Mouse (Mus musculus): Measurements from ENCODE around the gene Usp33.
A peak's percentile ranks its signal among the peaks of the same experiment; 100 is the strongest.
"Not testable (repeated sequence)": the region's sequence is repeated elsewhere in the genome, so short reads cannot be mapped to it uniquely, and the experiment has no call there.

The Usp33 gene

DNA sequence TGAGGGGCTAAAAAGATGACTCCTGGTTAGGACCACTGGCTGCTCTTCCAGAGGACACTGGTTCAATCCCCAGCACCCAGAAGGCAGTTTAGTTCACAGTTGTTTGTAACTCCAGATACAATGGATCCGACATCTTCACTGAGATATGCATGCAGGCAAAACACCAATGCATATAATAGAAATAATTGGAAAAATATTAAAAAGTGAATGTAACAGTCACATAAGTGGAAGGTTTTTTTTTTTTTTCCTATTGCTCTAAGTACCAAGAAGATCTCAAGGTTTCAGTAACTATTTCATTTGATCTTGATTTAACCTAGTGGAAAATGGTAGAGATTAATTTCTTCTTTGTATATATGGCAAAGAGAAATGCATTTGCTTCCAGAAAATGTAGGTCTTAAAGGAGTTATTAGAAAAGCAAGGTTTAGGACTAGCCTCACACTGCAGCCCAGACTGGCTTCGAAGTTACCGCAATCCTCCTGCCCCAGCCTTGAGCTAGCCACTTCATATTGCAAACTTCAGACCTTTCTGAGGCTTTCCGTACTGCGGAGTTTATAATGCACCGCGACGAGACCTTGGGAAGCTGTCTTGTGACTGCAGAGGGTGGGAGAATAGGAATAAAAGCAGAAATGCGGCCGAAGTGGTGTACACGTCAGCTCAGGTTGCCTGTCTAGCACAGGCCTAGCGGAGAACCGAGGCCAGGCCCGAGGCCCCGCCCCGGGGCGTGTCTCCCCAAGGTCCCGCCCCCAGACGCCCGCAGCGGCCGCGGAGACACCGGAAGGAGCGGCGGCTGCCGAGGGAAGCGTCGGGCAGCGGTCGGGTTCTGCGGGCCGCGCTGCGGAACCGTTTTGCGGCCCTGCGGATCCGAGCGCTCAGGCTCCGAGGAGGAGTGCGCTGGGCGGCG, at the start of gene Usp33:
Gene Usp33, plus strand, starts transcription at position 747 of the 901 bp plus-strand sequence.
- peak; percentile 84 for DNase-seq (ENCODE audit: low read depth, low spot score)

DNA sequence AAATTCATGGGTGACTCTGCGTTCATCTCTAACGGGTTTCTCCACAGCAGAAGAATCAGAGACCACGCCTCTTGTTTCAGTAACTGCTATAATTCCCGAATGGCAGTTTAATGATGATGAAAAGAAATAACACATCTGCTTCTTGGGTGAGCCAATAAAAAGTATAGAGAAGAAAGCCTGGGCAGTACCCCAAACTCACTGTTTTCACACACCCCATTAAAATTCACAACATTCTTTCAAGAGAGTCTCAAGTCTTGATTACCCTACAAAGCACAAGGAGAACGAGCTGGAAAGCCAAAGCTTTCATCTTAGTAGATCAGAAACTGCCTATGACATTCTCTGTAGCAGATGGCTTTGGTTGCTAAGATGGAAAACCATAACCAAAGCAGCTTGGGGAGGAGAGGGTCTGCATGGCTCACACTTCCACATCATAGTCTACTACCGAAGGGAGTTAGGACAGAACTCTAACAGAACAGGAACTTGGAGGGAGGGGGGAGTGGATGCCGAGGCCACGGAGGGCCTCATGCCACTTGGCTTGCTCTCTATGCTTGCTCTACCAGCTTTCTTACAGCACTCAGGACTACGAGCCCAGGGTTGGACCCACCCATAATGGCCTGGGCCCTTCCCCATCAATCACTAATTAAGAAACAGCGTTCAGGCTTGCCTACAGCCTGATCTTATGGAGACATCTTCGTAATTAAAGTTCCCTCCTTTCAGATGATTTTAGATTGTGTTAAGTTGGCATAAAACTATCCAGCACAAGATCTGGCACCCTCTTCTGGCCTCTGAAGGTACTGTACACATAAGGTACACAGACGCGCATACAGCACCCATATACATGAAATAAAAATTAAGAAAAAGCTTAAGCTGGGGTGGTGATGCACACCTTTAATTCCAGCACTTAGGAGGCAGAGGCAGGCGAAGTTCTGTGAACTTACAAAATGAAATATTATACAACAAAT, 45.6 kb upstream of the Usp33 start:
- peak; percentile 39 for DNase-seq (ENCODE audit: low read depth, low spot score)

DNA sequence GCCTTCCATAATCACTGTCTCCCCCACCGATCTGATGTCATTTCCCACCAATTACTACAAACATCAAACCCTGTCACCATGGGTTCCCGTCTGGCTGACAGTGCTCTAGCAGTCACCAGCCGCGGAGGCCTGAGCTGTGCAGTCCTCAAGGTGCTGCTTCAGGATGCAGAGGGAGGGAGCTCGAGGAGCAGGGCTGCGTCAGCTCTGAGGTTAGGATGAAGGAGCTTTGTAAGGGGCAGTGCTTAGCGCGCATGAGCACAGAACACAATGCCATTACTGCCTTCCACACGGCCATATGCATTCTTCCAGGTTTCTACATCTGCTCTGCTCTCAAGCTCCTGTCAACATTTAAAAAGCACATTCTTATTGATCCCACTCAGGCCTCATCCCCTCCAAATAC, 43.3 kb upstream of the Usp33 start:
- DNase-seq (ENCODE audit: low read depth, low spot score), result no peak

DNA sequence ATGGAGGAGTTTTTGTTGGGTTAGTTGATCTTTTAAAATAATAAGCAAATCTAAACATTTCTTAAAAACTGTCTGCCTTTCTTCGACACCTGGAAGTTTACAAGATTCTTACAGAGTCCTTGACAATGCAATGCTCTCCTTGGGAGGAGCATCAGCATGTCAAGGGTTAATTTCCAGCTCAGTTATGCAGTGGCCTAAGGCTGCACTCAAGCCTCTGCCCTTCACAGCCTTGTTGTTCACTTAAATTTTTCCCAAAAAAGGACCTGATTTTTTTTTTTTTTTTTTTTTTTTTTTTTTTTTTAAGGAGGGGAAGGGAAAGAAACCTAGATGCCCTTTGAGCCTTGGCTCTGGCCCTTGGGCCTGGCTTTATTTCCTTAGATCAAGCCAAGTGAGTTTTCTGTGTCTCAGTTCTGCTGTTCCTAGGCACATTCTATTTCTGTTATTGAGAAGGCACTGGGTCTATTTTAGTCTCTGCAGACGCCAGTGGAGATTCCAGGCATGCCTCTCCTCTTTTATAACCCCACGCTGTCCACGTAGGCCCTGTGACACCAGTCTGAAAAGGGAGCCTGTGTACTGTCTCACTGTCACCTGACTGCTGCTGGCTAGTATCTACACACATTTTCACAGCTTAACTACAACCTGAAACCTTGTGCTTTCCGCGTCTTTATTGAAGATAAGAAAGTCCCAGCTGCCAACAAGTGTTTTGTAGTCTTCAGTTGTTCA, 42.0 kb upstream of the Usp33 start:
- DNase-seq (ENCODE audit: low read depth, low spot score), result no peak

DNA sequence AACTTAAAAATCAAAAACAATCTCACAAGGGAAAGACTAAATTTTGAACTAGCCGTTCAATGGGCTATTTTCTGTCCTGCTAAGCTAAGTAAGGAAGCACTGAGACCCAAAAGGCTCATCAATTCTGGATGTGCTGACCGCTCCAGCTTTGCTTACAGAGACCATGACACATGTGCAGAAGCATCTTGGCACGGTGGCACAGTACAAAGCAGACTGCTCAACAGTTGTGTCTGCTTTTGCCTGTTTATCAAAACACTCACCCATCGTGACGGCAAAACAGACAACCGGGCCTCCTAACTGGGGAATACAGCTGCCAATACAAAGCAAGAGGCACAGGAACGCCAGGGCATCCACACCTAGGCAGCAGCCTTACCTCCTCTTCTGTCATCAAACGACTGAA, 41.2 kb upstream of the Usp33 start:
- DNase-seq (ENCODE audit: low read depth, low spot score), result no peak

DNA sequence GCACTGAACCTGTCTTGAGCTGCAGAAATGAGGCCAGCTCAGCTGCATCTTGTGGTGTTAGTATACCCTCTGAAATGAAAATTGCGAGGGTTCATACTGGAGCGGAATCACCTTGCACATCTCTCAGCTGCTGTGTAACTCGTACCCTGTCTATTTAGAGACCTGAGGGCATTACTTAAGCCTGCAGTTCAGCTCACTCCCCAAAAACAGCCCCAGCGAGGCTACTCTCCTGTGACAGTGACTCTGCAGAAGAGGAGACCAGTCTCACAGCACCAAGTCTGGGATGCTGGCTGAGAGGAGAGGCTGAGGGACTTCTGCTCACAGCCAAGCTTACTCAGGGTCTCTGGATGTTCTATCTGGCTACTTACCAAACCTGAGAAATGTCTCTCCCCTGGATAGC, 40.3 kb upstream of the Usp33 start:
- DNase-seq (ENCODE audit: low read depth, low spot score), result no peak

DNA sequence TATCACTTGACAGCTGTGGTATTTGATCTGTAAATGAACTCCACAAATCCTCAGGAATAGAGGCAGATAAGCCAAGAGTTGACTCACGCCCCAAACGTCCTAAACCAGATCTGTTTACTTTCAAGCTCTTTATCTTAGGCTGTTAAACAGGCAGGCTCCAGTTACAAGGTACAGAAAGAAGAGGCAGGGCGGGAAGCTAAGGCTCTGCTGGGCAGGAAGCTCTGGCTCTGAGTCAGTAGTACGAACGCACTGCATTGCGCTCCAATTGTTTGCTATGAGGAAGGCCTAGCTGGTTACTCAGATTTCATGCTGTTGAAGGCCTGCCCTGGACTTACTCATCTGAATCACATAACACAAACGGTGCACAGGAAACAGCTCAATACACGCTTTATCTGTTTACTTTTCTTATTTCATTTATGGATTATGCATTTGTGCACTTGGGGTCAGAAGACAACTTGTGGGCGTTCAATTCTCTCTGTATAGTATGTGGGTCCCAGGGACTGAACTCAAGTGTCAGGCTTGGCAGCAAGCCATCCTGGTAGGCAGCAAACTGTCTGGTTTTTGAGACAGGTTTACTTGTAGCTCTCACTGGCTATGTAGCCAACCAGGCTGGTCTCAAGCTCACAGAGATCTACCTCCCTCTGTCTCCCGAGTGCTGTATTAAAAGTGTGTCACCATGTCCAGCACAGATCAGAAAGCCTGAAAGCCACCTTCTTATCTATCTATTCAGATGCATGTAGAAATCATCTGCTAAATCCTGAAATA, 37.6 kb upstream of the Usp33 start:
- DNase-seq (ENCODE audit: low read depth, low spot score), result no peak

DNA sequence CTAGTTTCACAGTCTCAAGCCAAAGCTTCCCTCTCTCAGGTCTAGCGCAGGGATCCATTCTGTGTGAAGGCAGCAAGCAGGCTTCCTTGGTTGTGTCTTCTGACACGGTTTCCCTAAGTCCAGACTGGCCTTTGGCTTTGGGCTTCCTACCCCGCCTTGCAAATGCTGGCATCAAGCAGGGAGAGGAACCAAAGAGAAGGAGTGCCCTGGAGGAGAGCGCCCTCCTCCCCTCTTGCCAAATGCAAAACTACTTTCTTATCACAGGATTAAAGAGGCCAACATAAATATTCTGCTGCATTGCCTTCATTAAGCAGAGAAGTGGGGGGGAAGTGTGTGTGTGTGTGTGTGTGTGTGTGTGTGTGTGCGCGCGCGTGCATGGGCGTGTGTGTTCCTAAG, 37.0 kb upstream of the Usp33 start:
- DNase-seq (ENCODE audit: low read depth, low spot score), result no peak

DNA sequence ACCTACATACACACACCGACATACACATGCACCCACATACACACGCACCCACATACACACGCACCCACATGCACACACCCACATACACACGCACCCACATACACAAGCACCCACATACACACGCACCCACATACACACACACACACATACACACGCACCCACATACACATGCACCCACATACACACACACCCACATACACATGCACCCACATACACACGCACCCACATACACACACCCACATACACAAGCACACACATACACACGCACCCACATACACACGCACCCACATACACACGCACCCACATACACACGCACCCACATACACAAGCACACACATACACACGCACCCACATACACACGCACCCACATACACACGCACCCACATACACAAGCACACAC, 31.6 kb upstream of the Usp33 start:
- DNase-seq (ENCODE audit: low read depth, low spot score), result not testable (repeated sequence)

DNA sequence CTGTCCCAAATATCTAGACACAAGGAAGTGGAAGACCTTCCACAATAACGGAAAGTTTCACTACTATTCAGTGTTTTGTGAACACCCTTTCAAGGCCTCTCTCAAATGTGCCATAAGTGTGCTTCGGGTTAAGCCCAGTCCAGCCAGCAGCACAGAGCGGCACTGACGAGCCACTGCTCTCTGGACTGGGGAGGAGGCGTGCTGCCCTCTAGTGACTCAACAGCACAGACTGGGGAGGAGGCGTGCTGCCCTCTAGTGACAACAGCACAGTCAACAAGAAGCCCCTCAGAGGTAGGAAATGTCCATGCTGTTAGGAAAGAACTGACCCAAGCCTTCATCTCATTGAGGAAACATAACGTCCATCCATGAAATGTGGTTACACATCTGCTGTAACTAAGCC, 30.7 kb upstream of the Usp33 start:
- DNase-seq (ENCODE audit: low read depth, low spot score), result peak; percentile 96

DNA sequence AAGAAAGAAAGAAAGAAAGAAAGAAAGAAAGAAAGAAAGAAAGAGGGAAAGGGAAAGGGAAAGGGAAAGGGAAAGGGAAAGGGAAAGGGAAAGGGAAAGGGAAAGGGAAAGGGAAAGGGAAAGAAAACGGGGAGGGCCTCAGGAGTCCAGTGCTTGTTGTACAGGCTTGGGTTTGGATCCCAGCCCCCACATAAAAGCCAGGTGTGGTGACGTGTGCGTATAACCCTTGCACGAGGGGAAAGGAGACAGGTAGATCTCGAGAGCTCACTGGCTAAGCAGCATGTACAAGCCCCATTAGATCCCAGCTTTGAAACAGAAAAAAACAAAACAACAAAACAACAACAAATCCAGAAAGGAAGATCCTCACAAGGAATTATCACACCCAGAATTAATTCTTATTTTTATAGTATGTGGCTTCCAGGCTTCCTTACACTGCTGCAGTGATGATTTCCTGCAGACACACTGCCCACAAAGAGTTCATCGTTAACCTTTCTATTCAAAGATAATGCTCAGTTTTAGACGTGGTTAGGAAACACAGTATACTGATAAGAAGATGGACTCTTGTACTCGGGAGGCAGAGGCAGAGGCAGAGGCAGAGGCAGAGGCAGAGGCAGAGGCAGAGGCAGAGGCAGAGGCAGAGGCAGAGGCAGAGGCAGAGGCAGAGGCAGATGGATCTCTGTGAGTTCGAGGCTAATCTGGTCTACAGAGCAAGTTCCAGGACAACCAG, 29.7 kb upstream of the Usp33 start:
- DNase-seq (ENCODE audit: low read depth, low spot score), result not testable (repeated sequence)

DNA sequence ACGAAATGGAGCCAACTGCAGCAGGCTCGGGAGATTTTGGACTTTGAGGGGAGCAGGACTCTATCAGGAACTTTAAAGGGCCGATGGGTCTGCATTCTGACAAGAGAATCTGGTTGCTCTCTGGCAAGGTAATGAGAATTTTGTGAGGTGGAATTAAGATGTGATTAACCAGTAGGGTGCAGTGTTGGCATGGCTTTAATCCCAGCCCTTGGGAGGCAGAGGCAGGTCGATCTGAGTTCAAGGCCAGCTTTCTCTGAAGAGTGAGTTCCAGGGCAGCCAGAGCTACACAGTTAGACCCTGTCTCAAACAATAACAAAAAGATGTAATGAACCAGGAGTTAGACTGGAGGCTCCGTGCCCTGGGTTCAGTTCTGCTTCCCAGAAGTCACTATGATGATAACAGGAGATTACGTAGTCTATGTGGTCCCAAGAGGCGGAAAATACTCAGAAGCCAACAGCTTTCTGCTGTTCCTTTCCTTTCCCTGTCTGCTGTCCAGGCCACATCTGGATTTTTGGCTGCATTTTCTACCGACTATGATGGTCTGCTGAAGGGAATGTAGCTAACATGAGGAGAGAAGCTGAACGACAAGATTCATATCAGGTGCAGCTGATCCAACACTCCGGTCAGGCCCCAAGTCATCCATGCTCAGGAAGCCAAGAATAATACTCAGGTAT, 25.2 kb upstream of the Usp33 start:
- DNase-seq (ENCODE audit: low read depth, low spot score), result peak; percentile 63

DNA sequence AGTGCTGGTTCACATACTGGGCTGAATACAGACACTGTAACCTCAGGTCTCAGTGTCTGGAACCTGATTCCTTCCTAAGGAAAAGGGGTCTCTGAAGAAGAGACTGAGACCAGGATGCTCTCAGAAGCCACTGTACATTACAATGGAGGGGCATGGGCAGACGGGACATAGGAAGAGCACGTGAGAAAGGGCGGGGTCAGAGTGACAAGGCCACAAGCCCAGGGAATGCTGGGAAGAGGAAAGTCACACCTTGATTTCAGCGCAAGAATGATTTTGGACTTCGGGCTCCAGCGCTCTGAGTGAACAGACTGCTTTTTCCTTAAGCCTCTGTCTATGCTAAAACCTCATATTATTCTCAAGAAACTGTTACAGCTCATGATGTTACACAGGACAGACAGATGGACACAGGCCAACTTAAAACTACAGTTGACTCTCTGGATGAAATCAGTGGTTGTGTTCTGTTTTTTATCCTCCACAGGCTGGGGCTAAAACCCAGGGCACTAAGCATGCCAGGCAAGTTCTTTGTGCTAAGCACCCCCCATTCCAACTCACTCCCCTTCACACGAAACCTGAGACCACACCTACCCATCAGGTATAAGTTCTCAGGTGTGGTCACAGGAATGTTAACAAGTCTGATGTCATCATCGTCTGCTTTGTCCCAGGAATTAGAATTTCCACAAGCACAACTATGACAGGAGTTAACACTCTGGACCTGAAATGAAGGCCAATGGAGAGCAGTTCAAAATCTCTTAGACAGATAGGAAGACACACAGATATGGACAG, 24.3 kb upstream of the Usp33 start:
- peak; percentile 59 for DNase-seq (ENCODE audit: low read depth, low spot score)

DNA sequence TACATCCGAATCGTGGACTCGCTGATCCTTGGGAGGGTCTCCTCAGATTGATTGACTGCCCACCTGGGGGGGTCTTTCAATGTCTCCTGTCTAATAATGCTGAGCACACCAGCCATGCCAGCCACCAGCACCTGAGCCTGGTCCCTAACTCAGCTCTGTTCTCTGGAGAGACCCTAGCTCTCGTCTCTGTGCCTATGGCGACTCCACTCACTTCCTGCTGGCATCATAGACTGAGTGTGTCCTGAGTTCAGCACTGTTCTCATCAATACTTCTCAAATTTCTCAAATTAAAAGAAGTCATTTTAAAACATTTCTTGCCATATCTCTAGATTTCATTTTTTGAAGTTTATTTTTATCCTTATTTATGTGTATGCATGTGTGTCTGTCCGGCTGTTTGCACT, 14.2 kb upstream of the Usp33 start:
- DNase-seq (ENCODE audit: low read depth, low spot score), result no peak

DNA sequence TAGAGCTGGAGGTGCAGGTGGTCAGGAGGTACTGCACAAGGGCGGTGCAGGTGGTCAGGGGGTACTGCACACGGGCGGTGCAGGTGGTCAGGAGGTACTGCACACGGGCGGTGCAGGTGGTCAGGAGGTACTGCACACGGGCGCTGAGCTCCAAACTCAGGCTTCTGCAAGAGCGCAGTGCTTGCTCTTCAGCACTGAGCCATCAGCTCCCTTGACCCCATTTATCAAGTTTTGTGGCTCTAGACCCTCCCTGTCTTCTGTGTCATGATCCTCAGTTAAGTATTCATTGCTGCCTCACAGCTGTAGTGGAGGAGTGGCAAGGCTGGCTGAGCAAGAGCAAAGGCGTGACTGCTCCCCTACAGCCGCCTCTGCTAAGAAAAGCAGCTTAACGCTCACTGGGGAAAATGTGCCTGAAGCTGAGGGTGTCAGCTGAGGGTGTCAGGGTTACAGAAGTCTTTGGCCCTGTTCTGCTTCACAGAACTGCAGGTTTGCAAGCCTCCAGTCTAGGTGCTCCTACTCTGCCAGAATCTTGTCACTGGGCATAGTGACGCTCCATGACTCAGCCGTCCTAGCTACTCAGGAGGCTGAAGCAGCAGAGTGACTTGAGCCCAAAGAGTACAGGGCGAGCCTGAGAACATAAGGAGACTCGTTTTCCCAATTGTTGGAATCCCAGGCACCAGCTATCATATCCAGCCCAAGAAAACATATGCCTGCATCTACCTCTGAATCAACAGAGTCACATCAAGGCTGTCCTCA, 13.6 kb upstream of the Usp33 start:
- DNase-seq (ENCODE audit: low read depth, low spot score), result peak; percentile 59

DNA sequence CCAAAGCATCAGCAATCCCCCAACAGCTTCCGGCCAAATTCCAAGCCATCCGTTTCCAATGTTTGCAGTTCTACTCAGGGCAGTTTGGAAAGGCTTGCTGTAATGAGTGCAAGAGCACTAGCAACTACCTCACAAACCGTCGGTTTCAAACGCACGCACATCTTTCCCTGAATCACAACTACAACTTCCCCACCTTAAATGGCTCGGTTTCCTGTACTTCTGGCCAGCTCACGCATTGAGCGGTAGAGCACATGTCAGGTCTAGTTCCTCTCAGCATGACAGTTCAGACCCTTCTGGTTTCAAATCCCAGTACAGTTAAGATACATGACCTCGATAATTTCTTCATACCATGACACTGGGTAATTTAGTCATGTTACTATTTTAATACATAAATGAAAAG, 12.6 kb upstream of the Usp33 start:
- no peak for DNase-seq (ENCODE audit: low read depth, low spot score)

DNA sequence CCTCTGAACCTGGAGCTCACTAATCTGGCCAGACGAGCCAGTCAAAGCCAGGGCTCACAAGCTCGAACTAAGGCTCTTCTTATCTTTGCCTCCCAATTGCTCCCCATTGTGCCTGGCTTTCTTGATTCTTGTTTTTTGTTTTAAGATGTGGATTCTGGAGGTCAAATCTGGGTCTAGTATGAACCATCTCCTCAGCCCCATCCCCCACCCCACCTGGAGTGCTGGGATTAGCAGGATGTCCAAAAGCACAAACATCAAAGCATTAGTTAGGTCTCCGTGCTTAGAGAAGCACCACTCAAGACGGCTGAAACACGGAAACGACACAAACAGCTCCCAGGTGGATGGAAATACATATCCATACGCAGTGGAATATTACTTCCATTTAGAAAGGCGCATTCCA, 10.2 kb upstream of the Usp33 start:
- DNase-seq (ENCODE audit: low read depth, low spot score), result peak; percentile 53

DNA sequence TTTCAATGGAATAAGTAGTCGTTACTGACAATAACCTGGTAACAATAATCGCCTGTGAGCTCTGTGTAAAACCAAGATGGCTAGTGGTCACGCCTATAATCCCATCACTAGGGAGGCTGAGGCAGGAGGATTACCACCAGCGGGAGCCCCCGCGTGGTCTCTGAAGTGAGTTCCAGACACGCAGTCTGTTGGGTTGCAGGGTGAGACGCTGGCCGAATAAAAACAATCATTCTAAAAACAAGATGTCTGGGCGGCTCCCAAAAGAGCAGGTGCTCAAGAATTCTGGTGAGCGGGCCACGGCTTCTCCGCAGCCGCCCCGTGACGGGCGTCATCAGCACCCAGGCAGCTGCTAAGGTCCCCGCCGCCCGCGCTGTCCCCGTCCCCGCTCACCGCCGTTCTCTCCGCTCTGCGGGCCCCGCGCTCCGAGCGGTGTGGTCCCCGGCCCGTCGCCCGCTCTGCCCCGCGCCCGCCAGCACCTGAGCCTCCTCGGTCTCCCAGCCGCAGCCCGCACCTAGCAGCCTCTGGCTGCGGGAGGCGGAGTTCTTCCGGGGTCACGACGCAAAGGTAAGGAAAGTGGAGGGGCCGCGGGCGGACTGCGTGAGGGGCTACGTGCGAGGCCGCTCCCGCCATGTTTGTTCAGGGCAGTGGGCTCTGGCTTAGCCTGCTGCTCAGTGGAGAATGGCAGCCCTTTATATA, 6.3 kb upstream of the Usp33 start, which contains the start of gene Miga1:
Gene Miga1, minus strand, starts transcription at position 546 of the 696 bp plus-strand sequence.
- peak; percentile 88 for DNase-seq (ENCODE audit: low read depth, low spot score)

All from R1 (cell line).